Mouse (Mus musculus) limb, embryonic 15.5 days (tissue): Measurements from ENCODE around the gene Homer2. TPM values are rescaled to one million over a fixed set of nuclear protein-coding genes. Genes with fewer than 3 reads are reported as not detected.
A peak's percentile ranks its signal among the peaks of the same experiment; 100 is the strongest.

Experiments
- ATAC-seq: fragments of 200-750 bp; cut with Nextera tagmentation; 2 replicates; pipeline ENCODE4 v1.8.0; 2017; ENCODE audit warnings: low read depth, moderate TSS enrichment; ENCODE audit not compliant: insufficient number of reproducible peaks, low FRiP score, low TSS enrichment
- H3K27ac ChIP-seq: fragments of 300-500 bp; sonication (generic); 2 replicates; pipeline ENCODE4 v1.5.1; 2015; ENCODE audit warnings: moderate library complexity, mild to moderate bottlenecking, inconsistent platforms
- H3K27me3 ChIP-seq: fragments of 300-500 bp; sonication (generic); 2 replicates; pipeline ENCODE4 v1.6.1; 2015; ENCODE audit warnings: inconsistent platforms
- H3K36me3 ChIP-seq: fragments of 300-500 bp; sonication (generic); 2 replicates; pipeline ENCODE4 v1.6.1; 2015; ENCODE audit warnings: inconsistent platforms
- H3K4me1 ChIP-seq: fragments of 300-500 bp; sonication (generic); 2 replicates; pipeline ENCODE4 v1.6.1; 2015; ENCODE audit warnings: inconsistent platforms
- H3K4me2 ChIP-seq: fragments of 300-500 bp; sonication (generic); 2 replicates; pipeline ENCODE4 v1.6.1; 2015; ENCODE audit warnings: mild to moderate bottlenecking, inconsistent platforms
- H3K4me3 ChIP-seq: fragments of 300-500 bp; sonication (generic); 2 replicates; pipeline ENCODE4 v1.5.1; 2015; ENCODE audit warnings: mild to moderate bottlenecking, inconsistent platforms
- H3K9ac ChIP-seq: fragments of 300-500 bp; sonication (generic); 2 replicates; pipeline ENCODE4 v1.6.1; 2015; ENCODE audit warnings: inconsistent platforms
- H3K9me3 ChIP-seq: fragments of 300-500 bp; sonication (generic); 2 replicates; pipeline ENCODE4 v1.6.1; 2016; ENCODE audit warnings: inconsistent platforms
- WGBS: fragments of 180-500 bp; shearing (Covaris S2); methylation state at CpG from one replicate; pipeline ENCODE4 v1.1.7; 2015; 5-methylcytosine and 5-hydroxymethylcytosine counted together
- polyA plus RNA-seq: library from polyadenylated mRNA; unstranded; fragments of >200 nt; fragmentation: Nextera tagmentation; extraction: Ambion mirVana; gene quantifications from 2 replicates; pipeline ENCODE4 v1.2.1, GENCODE M21; 2015

Gene Homer2
- polyA plus RNA-seq, 1 experiment from 2014 or later = 20.7 TPM

- H3K4me3 ChIP-seq = no peak overlapping the region
- 76% methylated on average over 9 of the region's 9 CpGs for WGBS
Measured at GRCm38 (mm10) chr7:81666585-81666984, 40.7 kb downstream of the Homer2 start.

GRCm38 (mm10) chr7:81663057-81663456 is 44.3 kb downstream of the Homer2 start:
- no peak overlapping the region for H3K4me2 ChIP-seq
- H3K36me3 ChIP-seq = no peaks in the 10 kb centered on the region
- no peak overlapping the region for H3K9ac ChIP-seq
- H3K4me1 ChIP-seq = no peaks in the 10 kb centered on the region
- no peaks in the 10 kb centered on the region for H3K27me3 ChIP-seq
- H3K9me3 ChIP-seq = no peaks in the 10 kb centered on the region
- H3K4me3 ChIP-seq = no peak overlapping the region
- WGBS = 58% methylated on average over 3 of the region's 3 CpGs
- no peak overlapping the region for H3K27ac ChIP-seq
- no peak for ATAC-seq

More at GRCm38 (mm10) chr7:81666585-81666984, 40.7 kb downstream of the Homer2 start:
- Histone ChIP-seq H3K9ac (no peak overlapping the region), H3K27me3 (no peaks in the 10 kb centered on the region), H3K4me2 (no peak overlapping the region), H3K27ac (no peak overlapping the region), H3K4me1 (no peaks in the 10 kb centered on the region), H3K36me3 (no peaks in the 10 kb centered on the region), H3K9me3 (no peaks in the 10 kb centered on the region)
- ATAC-seq = no peak

GRCm38 (mm10) chr7:81657631-81658347 is 49.5 kb downstream of the Homer2 start:
- no peak overlapping the region for H3K9ac ChIP-seq
- no peaks in the 10 kb centered on the region for H3K27me3 ChIP-seq
- H3K4me1 ChIP-seq = peaks cover 32% of the 10 kb centered on the region
- H3K27ac ChIP-seq = no peak overlapping the region
- no peaks in the 10 kb centered on the region for H3K36me3 ChIP-seq
- H3K9me3 ChIP-seq = no peaks in the 10 kb centered on the region
- 65% methylated on average over 2 of the region's 2 CpGs for WGBS
- no peak overlapping the region for H3K4me3 ChIP-seq
- no peak overlapping the region for H3K4me2 ChIP-seq
- ATAC-seq = no peak

- no peak overlapping the region for H3K27ac ChIP-seq
- H3K4me1 ChIP-seq = peaks cover 37% of the 10 kb centered on the region
- no peak overlapping the region for H3K4me2 ChIP-seq
- 71% methylated on average over 3 of the region's 3 CpGs for WGBS
- no peak overlapping the region for H3K9ac ChIP-seq
- H3K36me3 ChIP-seq = no peaks in the 10 kb centered on the region
- H3K27me3 ChIP-seq = no peaks in the 10 kb centered on the region
- H3K9me3 ChIP-seq = no peaks in the 10 kb centered on the region
- ATAC-seq = no peak
- H3K4me3 ChIP-seq = no peak overlapping the region
Measured at GRCm38 (mm10) chr7:81657055-81657454, 50.3 kb downstream of the Homer2 start.

- H3K27ac ChIP-seq = no peak overlapping the region
- H3K9ac ChIP-seq = no peak overlapping the region
- H3K9me3 ChIP-seq = no peaks in the 10 kb centered on the region
- WGBS = 25% methylated on average over 8 of the region's 8 CpGs
- H3K4me1 ChIP-seq = peaks cover 41% of the 10 kb centered on the region
- H3K27me3 ChIP-seq = no peaks in the 10 kb centered on the region
- H3K4me2 ChIP-seq = no peak overlapping the region
- H3K4me3 ChIP-seq = no peak overlapping the region
- no peak for ATAC-seq
- no peaks in the 10 kb centered on the region for H3K36me3 ChIP-seq
Measured at GRCm38 (mm10) chr7:81656635-81657034, 50.7 kb downstream of the Homer2 start.

GRCm38 (mm10) chr7:81654946-81655718 is 52.2 kb downstream of the Homer2 start:
- no peaks in the 10 kb centered on the region for H3K36me3 ChIP-seq
- WGBS = 44% methylated on average over 9 of the region's 9 CpGs
- no peak overlapping the region for H3K9ac ChIP-seq
- ATAC-seq = no peak
- no peaks in the 10 kb centered on the region for H3K9me3 ChIP-seq
- no peaks in the 10 kb centered on the region for H3K27me3 ChIP-seq
- no peak overlapping the region for H3K4me2 ChIP-seq
- H3K4me3 ChIP-seq = no peak overlapping the region
- H3K4me1 ChIP-seq = peaks cover 47% of the 10 kb centered on the region
- H3K27ac ChIP-seq = no peak overlapping the region

- Histone ChIP-seq H3K36me3 (no peaks in the 10 kb centered on the region), H3K4me3 (0 out of 2 replicates have a peak overlapping the region, but pooled peaks have one; percentile 8), H3K27me3 (no peaks in the 10 kb centered on the region), H3K9ac (no peak overlapping the region), H3K27ac (peak overlapping the region; percentile 39; the same call in 1 of the 2 replicates), H3K4me1 (peaks cover 47% of the 10 kb centered on the region), H3K9me3 (no peaks in the 10 kb centered on the region), H3K4me2 (peak overlapping the region; percentile 21)
- peak; percentile 3; the same call in 1 of the 2 replicates for ATAC-seq
- WGBS = 6% methylated on average over 8 of the region's 8 CpGs
Measured at GRCm38 (mm10) chr7:81653988-81654387, 53.3 kb downstream of the Homer2 start.

GRCm38 (mm10) chr7:81652296-81652695 is 55.0 kb downstream of the Homer2 start:
- WGBS = 69% methylated on average over 2 of the region's 2 CpGs
- ATAC-seq = no peak

GRCm38 (mm10) chr7:81651284-81651683 is 56.0 kb downstream of the Homer2 start:
- H3K4me3 ChIP-seq = no peak overlapping the region
- 0 out of 2 replicates have a peak, but pooled peaks have one; percentile 10 for ATAC-seq

More at GRCm38 (mm10) chr7:81652296-81652695, 55.0 kb downstream of the Homer2 start:
- Histone ChIP-seq H3K4me1 (peaks cover 47% of the 10 kb centered on the region), H3K27me3 (no peaks in the 10 kb centered on the region), H3K36me3 (no peaks in the 10 kb centered on the region), H3K4me2 (no peak overlapping the region), H3K4me3 (no peak overlapping the region), H3K27ac (no peak overlapping the region), H3K9ac (no peak overlapping the region), H3K9me3 (no peaks in the 10 kb centered on the region)

GRCm38 (mm10) chr7:81649270-81649669 is 58.1 kb downstream of the Homer2 start:
- 91% methylated on average over 8 of the region's 8 CpGs for WGBS
- H3K27ac ChIP-seq = no peak overlapping the region
- no peak for ATAC-seq
- no peak overlapping the region for H3K9ac ChIP-seq
- no peaks in the 10 kb centered on the region for H3K27me3 ChIP-seq
- no peaks in the 10 kb centered on the region for H3K9me3 ChIP-seq
- H3K4me2 ChIP-seq = no peak overlapping the region
- H3K4me1 ChIP-seq = peaks cover 29% of the 10 kb centered on the region
- no peaks in the 10 kb centered on the region for H3K36me3 ChIP-seq
- no peak overlapping the region for H3K4me3 ChIP-seq

More at GRCm38 (mm10) chr7:81651284-81651683, 56.0 kb downstream of the Homer2 start:
- Histone ChIP-seq H3K27ac (no peak overlapping the region), H3K9ac (no peak overlapping the region), H3K9me3 (no peaks in the 10 kb centered on the region), H3K4me2 (no peak overlapping the region), H3K27me3 (no peaks in the 10 kb centered on the region), H3K4me1 (peaks cover 39% of the 10 kb centered on the region), H3K36me3 (no peaks in the 10 kb centered on the region)
- WGBS = 34% methylated on average over 5 of the region's 5 CpGs

- WGBS = 54% methylated on average over 5 of the region's 5 CpGs
- ATAC-seq = no peak
- H3K4me2 ChIP-seq = no peak overlapping the region
Measured at GRCm38 (mm10) chr7:81647959-81648358, 59.4 kb downstream of the Homer2 start.

More at GRCm38 (mm10) chr7:81647959-81648358, 59.4 kb downstream of the Homer2 start:
- Histone ChIP-seq H3K9ac (no peak overlapping the region), H3K27ac (no peak overlapping the region), H3K27me3 (no peaks in the 10 kb centered on the region), H3K9me3 (no peaks in the 10 kb centered on the region), H3K4me3 (no peak overlapping the region), H3K4me1 (peaks cover 16% of the 10 kb centered on the region; the same call in 1 of the 2 replicates), H3K36me3 (no peaks in the 10 kb centered on the region)
